Mouse (Mus musculus) spleen, adult 12 weeks (tissue): ENCODE data around the gene Efemp2.
"Not testable (repeated sequence)": the region's sequence is repeated elsewhere in the genome, so short reads cannot be mapped to it uniquely, and the experiment has no call there.

Experiments used
- DNase-seq: peaks from one replicate; pipeline ENCODE4 v3.0.0; 2022; ENCODE audit warnings: low spot score

The Efemp2 gene

GRCm38 (mm10) chr19:5477668-5478300 lies 4.0 kb downstream of the Efemp2 start:
- no peak for DNase-seq

GRCm38 (mm10) chr19:5480016-5480415 lies 6.3 kb downstream of the Efemp2 start:
- DNase-seq = no peak

GRCm38 (mm10) chr19:5481398-5481797 lies 7.6 kb downstream of the Efemp2 start:
- DNase-seq = no peak

- no peak for DNase-seq
Observed at GRCm38 (mm10) chr19:5483386-5484359, 9.9 kb downstream of the Efemp2 start.

GRCm38 (mm10) chr19:5484496-5484895 lies 10.7 kb downstream of the Efemp2 start:
- no peak for DNase-seq

- DNase-seq = no peak
Observed at GRCm38 (mm10) chr19:5485371-5485770, 11.6 kb downstream of the Efemp2 start.

GRCm38 (mm10) chr19:5485821-5486220 lies 12.1 kb downstream of the Efemp2 start:
- no peak for DNase-seq

GRCm38 (mm10) chr19:5486286-5486685 lies 12.5 kb downstream of the Efemp2 start:
- no peak for DNase-seq

GRCm38 (mm10) chr19:5486771-5487170 lies 13.0 kb downstream of the Efemp2 start:
- no peak for DNase-seq

- peak; percentile 92 for DNase-seq
Observed at GRCm38 (mm10) chr19:5487768-5488550, 14.2 kb downstream of the Efemp2 start, which contains the start of gene Mus81. TSS of gene Mus81 (minus strand) at chr19:5488402.

GRCm38 (mm10) chr19:5488878-5489571 lies 15.3 kb downstream of the Efemp2 start:
- peak; percentile 95 for DNase-seq

GRCm38 (mm10) chr19:5489721-5490120 lies 16.0 kb downstream of the Efemp2 start:
- DNase-seq = not testable (repeated sequence)

GRCm38 (mm10) chr19:5490313-5490897 lies 16.7 kb downstream of the Efemp2 start, which contains the start of gene Cfl1:
TSS of gene Cfl1 (plus strand) at chr19:5490455.
- peak; percentile 91 for DNase-seq

GRCm38 (mm10) chr19:5490898-5491708 lies 17.3 kb downstream of the Efemp2 start:
- DNase-seq = peak; percentile 82

GRCm38 (mm10) chr19:5492641-5493040 lies 18.9 kb downstream of the Efemp2 start:
- DNase-seq = no peak

GRCm38 (mm10) chr19:5493301-5493721 lies 19.6 kb downstream of the Efemp2 start:
- not testable (repeated sequence) for DNase-seq

- DNase-seq = no peak
Observed at GRCm38 (mm10) chr19:5494314-5494713, 20.6 kb downstream of the Efemp2 start.

- DNase-seq = no peak
Observed at GRCm38 (mm10) chr19:5495353-5496051, 21.7 kb downstream of the Efemp2 start.

- DNase-seq = no peak
Observed at GRCm38 (mm10) chr19:5496052-5496370, 22.3 kb downstream of the Efemp2 start.
